Mouse (Mus musculus): ENCODE measurements around the gene Fryl. TPM values are rescaled to one million over a fixed set of nuclear protein-coding genes. Genes with fewer than 3 reads are reported as not detected.

Fryl gene
- polyA plus RNA-seq, 1 experiment from 2014 or later, result 48.0 TPM

- Histone ChIP-seq H3K27me3 (ENCODE audit: control insufficient read depth, insufficient read depth, low read length) (no peaks in the 10 kb centered on the region), H3K36me3 (ENCODE audit: control insufficient read depth, insufficient read depth, low read length) (no peaks in the 10 kb centered on the region), H3K9me3 (ENCODE audit: control insufficient read depth, low read length) (no peaks in the 10 kb centered on the region), H3K27ac (ENCODE audit: low read depth, low read length) (no peak overlapping the region), H3K4me1 (replicated peaks; ENCODE audit: control insufficient read depth, insufficient read depth, low read length) (no peaks in the 10 kb centered on the region), H3K9ac (ENCODE audit: low read length) (no peak overlapping the region), H3K4me3 (ENCODE audit: low read depth, low read length) (no peak overlapping the region), H3K4me2 (ENCODE audit: low read depth, low read length, severe bottlenecking) (no peak overlapping the region)
- 76% methylated on average over 4 of the region's 4 CpGs for WGBS
- ATAC-seq (replicated peaks; ENCODE audit: low FRiP score) (no peak), DNase-seq (ENCODE audit: low spot score) (no peak)
Observed at GRCm38 (mm10) chr5:73176294-73176693, 80.1 kb downstream of the Fryl start.

GRCm38 (mm10) chr5:73175377-73176147 lies 80.9 kb downstream of the Fryl start:
- Histone ChIP-seq H3K27me3 (ENCODE audit: control insufficient read depth, insufficient read depth, low read length) (no peaks in the 10 kb centered on the region), H3K4me1 (replicated peaks; ENCODE audit: control insufficient read depth, insufficient read depth, low read length) (no peaks in the 10 kb centered on the region), H3K9me3 (ENCODE audit: control insufficient read depth, low read length) (no peaks in the 10 kb centered on the region), H3K4me3 (ENCODE audit: low read depth, low read length) (no peak overlapping the region), H3K36me3 (ENCODE audit: control insufficient read depth, insufficient read depth, low read length) (no peaks in the 10 kb centered on the region), H3K9ac (ENCODE audit: low read length) (no peak overlapping the region), H3K27ac (ENCODE audit: low read depth, low read length) (no peak overlapping the region), H3K4me2 (ENCODE audit: low read depth, low read length, severe bottlenecking) (no peak overlapping the region)
- ATAC-seq (replicated peaks; ENCODE audit: low FRiP score), result no peak
- WGBS, result 93% methylated on average over 12 of the region's 12 CpGs
- no peak for DNase-seq (ENCODE audit: low spot score)

- Histone ChIP-seq H3K4me3 (ENCODE audit: low read depth, low read length) (no peak overlapping the region), H3K9ac (ENCODE audit: low read length) (no peak overlapping the region), H3K4me2 (ENCODE audit: low read depth, low read length, severe bottlenecking) (no peak overlapping the region), H3K36me3 (ENCODE audit: control insufficient read depth, insufficient read depth, low read length) (no peaks in the 10 kb centered on the region), H3K9me3 (ENCODE audit: control insufficient read depth, low read length) (no peaks in the 10 kb centered on the region), H3K4me1 (replicated peaks; ENCODE audit: control insufficient read depth, insufficient read depth, low read length) (no peaks in the 10 kb centered on the region), H3K27ac (ENCODE audit: low read depth, low read length) (no peak overlapping the region), H3K27me3 (ENCODE audit: control insufficient read depth, insufficient read depth, low read length) (no peaks in the 10 kb centered on the region)
- DNase-seq (ENCODE audit: low spot score) (no peak), ATAC-seq (replicated peaks; ENCODE audit: low FRiP score) (no peak)
- 74% methylated on average over 12 of the region's 12 CpGs for WGBS
Observed at GRCm38 (mm10) chr5:73171876-73172480, 84.4 kb downstream of the Fryl start.

DNA sequence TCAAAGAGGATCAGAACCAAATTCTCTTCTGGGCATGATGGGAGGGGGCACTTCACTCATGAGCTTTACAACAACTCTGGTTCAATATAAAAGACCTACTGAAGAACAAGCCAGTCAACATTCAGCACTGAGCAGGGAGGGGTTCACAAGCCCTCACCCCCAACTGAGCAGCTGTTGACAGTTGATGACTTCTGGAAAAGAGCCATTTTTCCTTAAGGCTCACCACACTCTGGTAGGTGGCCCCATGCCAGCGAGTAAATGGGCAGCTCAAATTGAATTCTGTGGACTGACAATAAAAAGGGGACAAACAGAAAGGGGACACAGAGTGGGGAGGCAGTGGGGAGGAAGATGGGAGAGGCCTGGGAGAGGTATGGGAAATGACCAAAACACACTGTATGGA lies 85.2 kb downstream of the Fryl start:
- no peaks in the 10 kb centered on the region for H3K36me3 ChIP-seq (ENCODE audit: control insufficient read depth, insufficient read depth, low read length)
- no peak for ATAC-seq (replicated peaks; ENCODE audit: low FRiP score)
- 57% methylated on average over 1 of the region's 1 CpGs for WGBS

GRCm38 (mm10) chr5:73168769-73169272 lies 87.6 kb downstream of the Fryl start:
- no peak for ATAC-seq (replicated peaks; ENCODE audit: low FRiP score)
- Histone ChIP-seq H3K27me3 (ENCODE audit: control insufficient read depth, insufficient read depth, low read length) (no peaks in the 10 kb centered on the region), H3K9me3 (ENCODE audit: control insufficient read depth, low read length) (no peaks in the 10 kb centered on the region), H3K4me3 (ENCODE audit: low read depth, low read length) (no peak overlapping the region), H3K9ac (ENCODE audit: low read length) (no peak overlapping the region), H3K4me2 (ENCODE audit: low read depth, low read length, severe bottlenecking) (no peak overlapping the region), H3K4me1 (replicated peaks; ENCODE audit: control insufficient read depth, insufficient read depth, low read length) (peaks cover 4% of the 10 kb centered on the region), H3K27ac (ENCODE audit: low read depth, low read length) (no peak overlapping the region), H3K36me3 (ENCODE audit: control insufficient read depth, insufficient read depth, low read length) (no peaks in the 10 kb centered on the region)
- 78% methylated on average over 5 of the region's 5 CpGs for WGBS
- no peak for DNase-seq (ENCODE audit: low spot score)

More for the DNA sequence above, 85.2 kb downstream of the Fryl start:
- Histone ChIP-seq H3K27me3 (ENCODE audit: control insufficient read depth, insufficient read depth, low read length) (no peaks in the 10 kb centered on the region), H3K27ac (ENCODE audit: low read depth, low read length) (no peak overlapping the region), H3K9ac (ENCODE audit: low read length) (no peak overlapping the region), H3K4me1 (replicated peaks; ENCODE audit: control insufficient read depth, insufficient read depth, low read length) (no peaks in the 10 kb centered on the region), H3K9me3 (ENCODE audit: control insufficient read depth, low read length) (no peaks in the 10 kb centered on the region), H3K4me3 (ENCODE audit: low read depth, low read length) (no peak overlapping the region), H3K4me2 (ENCODE audit: low read depth, low read length, severe bottlenecking) (no peak overlapping the region)
- no peak for DNase-seq (ENCODE audit: low spot score)

DNA sequence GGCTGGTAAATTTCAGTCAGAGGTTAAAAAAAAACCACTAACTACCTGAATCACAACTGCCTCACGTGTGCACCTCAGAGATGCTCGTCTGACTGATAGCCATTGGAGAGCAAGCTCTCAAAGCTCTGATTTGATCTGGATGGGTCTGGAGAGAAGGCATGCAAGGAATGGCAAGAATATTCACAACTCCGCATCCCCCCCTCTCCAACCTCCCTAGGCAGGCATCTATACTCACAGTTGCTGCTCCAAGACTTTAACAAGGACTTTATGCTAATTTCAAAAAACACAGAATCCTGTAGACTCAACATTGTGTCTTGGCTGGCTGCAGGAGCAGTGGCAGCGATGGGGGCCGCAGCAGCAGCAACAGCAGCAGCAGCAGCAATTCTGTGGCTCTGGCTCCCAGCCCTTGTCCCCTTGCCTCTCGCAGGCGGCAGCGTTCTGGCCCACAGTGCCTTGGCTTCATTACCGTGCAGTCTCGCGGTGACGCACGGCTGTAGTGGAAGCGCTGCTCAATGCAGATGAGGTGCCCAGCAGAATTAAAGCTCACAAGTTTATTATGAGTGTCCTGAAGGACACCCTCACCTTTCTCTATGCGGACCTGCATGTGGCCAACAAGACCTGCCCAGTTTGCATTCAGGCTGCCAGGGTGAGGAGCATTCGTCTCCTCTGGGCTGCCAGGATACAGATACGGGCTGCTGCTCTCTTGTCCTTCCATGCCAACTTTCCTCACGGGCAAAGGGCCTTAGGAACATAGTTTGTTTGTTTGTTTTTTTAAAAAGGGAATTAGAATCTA lies 88.2 kb downstream of the Fryl start:
- peaks cover 6% of the 10 kb centered on the region for H3K4me1 ChIP-seq (replicated peaks; ENCODE audit: control insufficient read depth, insufficient read depth, low read length)
- 88% methylated on average over 18 of the region's 18 CpGs for WGBS
- DNase-seq (ENCODE audit: low spot score), result no peak
- H3K36me3 ChIP-seq (ENCODE audit: control insufficient read depth, insufficient read depth, low read length), result no peaks in the 10 kb centered on the region
- H3K4me3 ChIP-seq (ENCODE audit: low read depth, low read length), result no peak overlapping the region
- no peak for ATAC-seq (replicated peaks; ENCODE audit: low FRiP score)
- no peaks in the 10 kb centered on the region for H3K27me3 ChIP-seq (ENCODE audit: control insufficient read depth, insufficient read depth, low read length)
- no peak overlapping the region for H3K4me2 ChIP-seq (ENCODE audit: low read depth, low read length, severe bottlenecking)
- no peaks in the 10 kb centered on the region for H3K9me3 ChIP-seq (ENCODE audit: control insufficient read depth, low read length)
- H3K9ac ChIP-seq (ENCODE audit: low read length), result no peak overlapping the region
- H3K27ac ChIP-seq (ENCODE audit: low read depth, low read length), result no peak overlapping the region

GRCm38 (mm10) chr5:73163970-73164369 lies 92.4 kb downstream of the Fryl start:
- DNase-seq (ENCODE audit: low spot score), result no peak
- Histone ChIP-seq H3K4me2 (ENCODE audit: low read depth, low read length, severe bottlenecking) (no peak overlapping the region), H3K36me3 (ENCODE audit: control insufficient read depth, insufficient read depth, low read length) (no peaks in the 10 kb centered on the region), H3K4me1 (replicated peaks; ENCODE audit: control insufficient read depth, insufficient read depth, low read length) (peaks cover 7% of the 10 kb centered on the region), H3K9me3 (ENCODE audit: control insufficient read depth, low read length) (no peaks in the 10 kb centered on the region), H3K27ac (ENCODE audit: low read depth, low read length) (no peak overlapping the region), H3K27me3 (ENCODE audit: control insufficient read depth, insufficient read depth, low read length) (no peaks in the 10 kb centered on the region), H3K4me3 (ENCODE audit: low read depth, low read length) (no peak overlapping the region), H3K9ac (ENCODE audit: low read length) (no peak overlapping the region)
- 26% methylated on average over 6 of the region's 6 CpGs for WGBS
- ATAC-seq (replicated peaks; ENCODE audit: low FRiP score), result no peak

DNA sequence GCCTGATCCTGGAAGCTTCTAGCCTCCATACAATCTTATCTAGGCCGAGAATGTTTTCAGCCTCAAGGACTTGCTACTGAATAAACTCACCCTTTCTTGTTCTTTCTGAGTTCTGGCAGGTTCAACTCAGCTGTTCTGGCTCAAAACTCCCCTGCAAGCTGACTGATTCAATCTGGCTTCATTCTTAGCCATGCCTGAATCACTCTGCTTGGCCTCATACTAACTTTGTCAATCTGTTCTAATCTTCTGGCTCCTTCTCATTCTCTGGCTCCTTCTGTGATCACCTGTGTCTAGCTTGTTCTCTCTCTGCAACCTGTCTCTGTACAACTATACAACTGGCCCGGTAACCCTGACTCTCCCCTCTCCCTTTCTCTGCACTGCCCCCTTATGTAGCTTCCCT lies 93.9 kb downstream of the Fryl start:
- Histone ChIP-seq H3K9ac (ENCODE audit: low read length) (no peak overlapping the region), H3K27ac (ENCODE audit: low read depth, low read length) (no peak overlapping the region), H3K27me3 (ENCODE audit: control insufficient read depth, insufficient read depth, low read length) (no peaks in the 10 kb centered on the region), H3K36me3 (ENCODE audit: control insufficient read depth, insufficient read depth, low read length) (no peaks in the 10 kb centered on the region), H3K4me3 (ENCODE audit: low read depth, low read length) (no peak overlapping the region), H3K9me3 (ENCODE audit: control insufficient read depth, low read length) (no peaks in the 10 kb centered on the region), H3K4me2 (ENCODE audit: low read depth, low read length, severe bottlenecking) (no peak overlapping the region), H3K4me1 (replicated peaks; ENCODE audit: control insufficient read depth, insufficient read depth, low read length) (peaks cover 7% of the 10 kb centered on the region)
- DNase-seq (ENCODE audit: low spot score), result no peak
- no peak for ATAC-seq (replicated peaks; ENCODE audit: low FRiP score)
- 85% methylated on average over 2 of the region's 2 CpGs for WGBS

All from forebrain, embryonic 11.5 days (tissue).